In genomic region chr2:119864484-119864883, GRCm38 (mm10) we compare ENCODE assay signal across 6 mouse cellular contexts.
"Had no signal": no experiment of that assay in that cellular context is flagged by ENCODE, and none has a peak within 500 bp of the region (broad histone marks: within the 10 kb centered on the region; RNA-seq: fewer than 3 reads in every experiment).

No protein-coding gene starts in this region.

- DNase-seq: kidney, adult 11 months; kidney, adult 9 months; kidney, postnatal 36 days; lung, adult 2 months; lung, postnatal 36 days; thymus, postnatal 4 days had no signal
